Mouse (Mus musculus) heart, postnatal 0 days (tissue): Measurements from ENCODE around the gene Snph. TPM values are rescaled to one million over a fixed set of nuclear protein-coding genes. Genes with fewer than 3 reads are reported as not detected.

Experiments
- ATAC-seq: fragments of 200-750 bp; cut with Nextera tagmentation; 2 replicates; pipeline ENCODE4 v1.8.0; 2017; ENCODE audit warnings: low read depth, moderate number of reproducible peaks, moderate library complexity; ENCODE audit not compliant: insufficient read depth
- DNase-seq: peaks from one replicate; pipeline ENCODE4 v3.0.0-alpha.2; 2016; ENCODE audit warnings: low spot score
- H3K27ac ChIP-seq: fragments of 300-500 bp; sonication (generic); 2 replicates; pipeline ENCODE4 v1.5.1; 2014; ENCODE audit warnings: low read depth, mild to moderate bottlenecking
- H3K27me3 ChIP-seq: fragments of 300-500 bp; sonication (generic); 2 replicates; pipeline ENCODE4 v1.6.1; 2014; ENCODE audit warnings: low read length, mixed read lengths; ENCODE audit not compliant: control insufficient read depth, insufficient read depth
- H3K36me3 ChIP-seq: fragments of 300-500 bp; sonication (generic); replicated peaks from 2 replicates; pipeline ENCODE4 v1.6.1; 2014; ENCODE audit warnings: low read length, mixed read lengths; ENCODE audit not compliant: control insufficient read depth, insufficient read depth
- H3K4me1 ChIP-seq: fragments of 300-500 bp; sonication (generic); 2 replicates; pipeline ENCODE4 v1.6.1; 2014; ENCODE audit warnings: antibody characterized with exemption; ENCODE audit not compliant: control insufficient read depth, insufficient read depth
- H3K4me2 ChIP-seq: fragments of 300-500 bp; sonication (generic); 2 replicates; pipeline ENCODE4 v1.6.1; 2014; ENCODE audit warnings: low read depth, mild to moderate bottlenecking, low read length, moderate library complexity
- H3K4me3 ChIP-seq: fragments of 300-500 bp; sonication (generic); 2 replicates; pipeline ENCODE4 v1.5.1; 2014; ENCODE audit warnings: low read depth, low read length
- H3K9ac ChIP-seq: fragments of 300-500 bp; sonication (generic); replicated peaks from 2 replicates; pipeline ENCODE4 v1.6.1; 2014; ENCODE audit warnings: low read depth, low read length, mixed read lengths
- H3K9me3 ChIP-seq: fragments of 300-500 bp; sonication (generic); replicated peaks from 2 replicates; pipeline ENCODE4 v1.6.1; 2016; ENCODE audit warnings: low read length; ENCODE audit not compliant: control insufficient read depth
- CTCF ChIP-seq: IDR thresholded peaks from 2 replicates; pipeline ENCODE4 v1.5.1; 2016; ENCODE audit warnings: antibody characterized with exemption, control low read depth, low read depth
- EP300 ChIP-seq: IDR thresholded peaks from 2 replicates; pipeline ENCODE4 v1.6.1; 2016; ENCODE audit warnings: antibody characterized with exemption, low read depth
- WGBS: fragments of 180-500 bp; shearing (Covaris S2); extraction: QIAGEN DNeasy Blood & Tissue Kit; methylation state at CpG from one replicate; pipeline ENCODE4 v1.1.7; 2014; 5-methylcytosine and 5-hydroxymethylcytosine counted together
- polyA plus RNA-seq: library from polyadenylated mRNA; unstranded; fragments of >200 nt; fragmentation: Nextera tagmentation; extraction: Ambion mirVana; gene quantifications from 2 replicates; pipeline ENCODE4 v1.2.1, GENCODE M21; 2015
- total RNA-seq: library from RNA; depleted of rRNA; stranded (reverse); fragments of >200 nt; gene quantifications from 2 replicates; pipeline ENCODE4 v1.2.3, GENCODE M21; 2014; ENCODE audit warnings: low replicate concordance

The Snph gene
- total and polyA plus RNA-seq, 2 experiments from 2014 or later: 0.05 to 0.11 TPM

GRCm38 (mm10) chr2:151587306-151587705 is 45.1 kb downstream of the Snph start:
- H3K27me3 ChIP-seq: no peaks in the 10 kb centered on the region
- H3K9ac ChIP-seq: no peak overlapping the region
- no peaks in the 10 kb centered on the region for H3K9me3 ChIP-seq
- DNase-seq (no peak), ATAC-seq (no peak)
- H3K36me3 ChIP-seq: no peaks in the 10 kb centered on the region
- H3K4me2 ChIP-seq: no peak overlapping the region
- no peak overlapping the region for H3K27ac ChIP-seq
- no peak for TF ChIP-seq EP300
- TF ChIP-seq CTCF: no peak
- 44% methylated on average over 9 of the region's 9 CpGs for WGBS
- no peak overlapping the region for H3K4me3 ChIP-seq
- no peaks in the 10 kb centered on the region for H3K4me1 ChIP-seq

GRCm38 (mm10) chr2:151586807-151587206 is 45.6 kb downstream of the Snph start:
- no peaks in the 10 kb centered on the region for H3K27me3 ChIP-seq
- no peaks in the 10 kb centered on the region for H3K4me1 ChIP-seq
- H3K4me3 ChIP-seq: no peak overlapping the region
- WGBS: 93% methylated on average over 1 of the region's 1 CpGs
- no peak overlapping the region for H3K4me2 ChIP-seq
- H3K9me3 ChIP-seq: no peaks in the 10 kb centered on the region
- no peak overlapping the region for H3K27ac ChIP-seq
- no peaks in the 10 kb centered on the region for H3K36me3 ChIP-seq
- H3K9ac ChIP-seq: no peak overlapping the region
- DNase-seq: no peak
- no peak for TF ChIP-seq EP300
- no peak for TF ChIP-seq CTCF
- ATAC-seq: no peak; the same call in 1 of the 2 replicates

- TF ChIP-seq CTCF (peak; percentile 45), EP300 (no peak)
- Histone ChIP-seq H3K9ac (no peak overlapping the region), H3K36me3 (no peaks in the 10 kb centered on the region), H3K4me2 (no peak overlapping the region), H3K27ac (no peak overlapping the region), H3K27me3 (no peaks in the 10 kb centered on the region), H3K4me1 (no peaks in the 10 kb centered on the region), H3K9me3 (no peaks in the 10 kb centered on the region), H3K4me3 (no peak overlapping the region)
- DNase-seq (no peak), ATAC-seq (no peak)
- 27% methylated on average over 3 of the region's 3 CpGs for WGBS
Measured at GRCm38 (mm10) chr2:151585934-151586333, 46.5 kb downstream of the Snph start.

GRCm38 (mm10) chr2:151580945-151581344 is 51.4 kb downstream of the Snph start:
- H3K9ac ChIP-seq: no peak overlapping the region
- no peaks in the 10 kb centered on the region for H3K27me3 ChIP-seq
- ATAC-seq (no peak), DNase-seq (no peak)
- no peaks in the 10 kb centered on the region for H3K36me3 ChIP-seq
- H3K4me2 ChIP-seq: no peak overlapping the region
- H3K4me1 ChIP-seq: peaks cover 5% of the 10 kb centered on the region; the same call in 1 of the 2 replicates
- no peak overlapping the region for H3K4me3 ChIP-seq
- TF ChIP-seq EP300: no peak
- TF ChIP-seq CTCF: no peak
- no peaks in the 10 kb centered on the region for H3K9me3 ChIP-seq
- WGBS: 42% methylated on average over 1 of the region's 1 CpGs
- H3K27ac ChIP-seq: no peak overlapping the region

GRCm38 (mm10) chr2:151579183-151579582 is 53.2 kb downstream of the Snph start:
- no peak for DNase-seq
- H3K27me3 ChIP-seq: no peaks in the 10 kb centered on the region
- H3K36me3 ChIP-seq: no peaks in the 10 kb centered on the region
- no peak overlapping the region for H3K27ac ChIP-seq
- ATAC-seq: no peak
- no peak overlapping the region for H3K9ac ChIP-seq
- no peak overlapping the region for H3K4me3 ChIP-seq
- WGBS: 41% methylated on average over 4 of the region's 4 CpGs
- no peak for TF ChIP-seq CTCF
- TF ChIP-seq EP300: no peak
- peaks cover 5% of the 10 kb centered on the region; the same call in 1 of the 2 replicates for H3K4me1 ChIP-seq
- H3K4me2 ChIP-seq: no peak overlapping the region
- no peaks in the 10 kb centered on the region for H3K9me3 ChIP-seq

- Histone ChIP-seq H3K9ac (peak overlapping the region; percentile 37), H3K4me1 (peaks cover 5% of the 10 kb centered on the region; the same call in 1 of the 2 replicates), H3K36me3 (no peaks in the 10 kb centered on the region), H3K4me2 (peak overlapping the region; percentile 70), H3K9me3 (no peaks in the 10 kb centered on the region), H3K4me3 (peak overlapping the region; percentile 46), H3K27ac (peak overlapping the region; percentile 75), H3K27me3 (no peaks in the 10 kb centered on the region)
- WGBS: 2% methylated on average over 38 of the region's 38 CpGs
- peak; percentile 87 for DNase-seq
- TF ChIP-seq CTCF (no peak), EP300 (no peak)
- peak; percentile 92 for ATAC-seq
Measured at GRCm38 (mm10) chr2:151575699-151576389, 56.5 kb downstream of the Snph start.
